Mouse (Mus musculus) thymus, adult 2 months (tissue): Measurements from ENCODE around the gene Tatdn2. TPM values are rescaled to one million over a fixed set of nuclear protein-coding genes. Genes with fewer than 3 reads are reported as not detected.

Source experiments
- DNase-seq: peaks from one replicate; pipeline ENCODE4 v3.0.0; 2021
- H3K27ac ChIP-seq: fragments of 200-500 bp; 2 replicates; pipeline ENCODE4 v1.5.1; 2012; ENCODE audit warnings: low read length, control low read depth; ENCODE audit not compliant: control insufficient read depth, insufficient read depth
- H3K27me3 ChIP-seq: fragments of 200-500 bp; 2 replicates; pipeline ENCODE4 v1.6.1; 2012; ENCODE audit warnings: mild to moderate bottlenecking, low read length, moderate library complexity, mixed read lengths; ENCODE audit not compliant: control insufficient read depth, insufficient read depth
- H3K36me3 ChIP-seq: fragments of 200-500 bp; 2 replicates; pipeline ENCODE4 v1.6.1; 2012; ENCODE audit warnings: mild to moderate bottlenecking, low read length, moderate library complexity; ENCODE audit not compliant: control insufficient read depth, insufficient read depth
- H3K4me1 ChIP-seq: fragments of 200-500 bp; replicated peaks from 2 replicates; pipeline ENCODE4 v1.6.1; 2012; ENCODE audit warnings: low read length; ENCODE audit not compliant: control insufficient read depth, insufficient read depth
- H3K4me3 ChIP-seq: fragments of 200-500 bp; 2 replicates; pipeline ENCODE4 v1.5.1; 2012; ENCODE audit warnings: mild to moderate bottlenecking, low read length, control low read depth, moderate library complexity; ENCODE audit not compliant: control insufficient read depth, insufficient read depth
- CTCF ChIP-seq: fragments of 200-500 bp; IDR thresholded peaks from 2 replicates; pipeline ENCODE4 v1.5.1; 2012; ENCODE audit warnings: mild to moderate bottlenecking, control low read depth, low read length, moderate library complexity, borderline replicate concordance; ENCODE audit not compliant: control insufficient read depth, poor library complexity, insufficient read depth; ENCODE audit errors: extremely low read depth
- POLR2A ChIP-seq: fragments of 200-500 bp; IDR thresholded peaks from 2 replicates; pipeline ENCODE4 v1.6.1; 2012; ENCODE audit warnings: mild to moderate bottlenecking, low read length, control low read depth, moderate library complexity; ENCODE audit not compliant: control insufficient read depth, poor library complexity, insufficient read depth; ENCODE audit errors: extremely low read depth
- WGBS: fragments of 180-500 bp; shearing (Covaris S2); methylation state at CpG from one replicate; pipeline ENCODE4 v1.1.7; 2018; 5-methylcytosine and 5-hydroxymethylcytosine counted together
- polyA plus RNA-seq: library from polyadenylated mRNA; depleted of rRNA; stranded (reverse); fragments of >200 nt; gene quantifications from 2 replicates; pipeline ENCODE4 v1.2.3, GENCODE M21; 2012

The Tatdn2 gene
- polyA plus RNA-seq, 1 experiment = 35.7 TPM

DNA sequence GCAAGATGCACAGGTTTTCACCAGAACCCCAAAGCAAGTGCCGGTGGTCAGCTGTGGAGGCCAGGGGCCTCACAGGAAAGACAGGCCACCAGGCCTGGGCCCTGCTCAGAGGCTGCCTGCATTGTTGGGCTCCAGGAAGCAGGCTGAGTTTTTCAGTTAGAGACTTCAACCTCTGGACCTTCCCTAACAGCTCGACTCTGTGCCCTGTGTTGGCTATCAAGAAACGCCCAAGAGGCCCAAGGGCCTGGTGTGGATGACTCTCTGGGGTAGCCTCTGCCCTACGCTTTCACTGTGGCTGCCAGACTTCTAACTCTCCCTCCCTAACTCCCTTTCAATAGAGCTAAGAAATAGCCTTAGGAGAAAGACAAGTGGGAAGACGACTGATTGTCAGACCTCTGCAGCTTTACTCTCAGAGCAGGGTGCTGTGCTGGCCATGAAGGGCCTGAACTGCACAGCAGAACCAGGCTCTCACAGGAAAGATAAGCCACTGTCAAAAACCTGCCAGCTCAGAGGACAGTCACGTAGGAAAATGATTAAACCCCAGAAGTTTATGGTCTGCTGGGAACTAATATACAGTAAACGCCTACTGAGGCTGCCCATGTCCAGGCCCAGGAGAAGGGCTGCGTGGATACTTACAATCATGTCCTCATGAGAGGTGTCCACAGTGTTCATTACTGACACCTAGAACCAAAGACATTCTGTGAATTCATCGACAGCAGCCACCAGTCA, 40.6 kb downstream of the Tatdn2 start:
- Histone ChIP-seq H3K36me3 (peaks cover 29% of the 10 kb centered on the region), H3K27ac (no peak overlapping the region), H3K4me3 (no peak overlapping the region), H3K27me3 (no peaks in the 10 kb centered on the region), H3K4me1 (peaks cover 5% of the 10 kb centered on the region)
- no peak for DNase-seq
- TF ChIP-seq CTCF = no peak
- no peak for TF ChIP-seq POLR2A
- 95% methylated on average over 9 of the region's 9 CpGs for WGBS

DNA sequence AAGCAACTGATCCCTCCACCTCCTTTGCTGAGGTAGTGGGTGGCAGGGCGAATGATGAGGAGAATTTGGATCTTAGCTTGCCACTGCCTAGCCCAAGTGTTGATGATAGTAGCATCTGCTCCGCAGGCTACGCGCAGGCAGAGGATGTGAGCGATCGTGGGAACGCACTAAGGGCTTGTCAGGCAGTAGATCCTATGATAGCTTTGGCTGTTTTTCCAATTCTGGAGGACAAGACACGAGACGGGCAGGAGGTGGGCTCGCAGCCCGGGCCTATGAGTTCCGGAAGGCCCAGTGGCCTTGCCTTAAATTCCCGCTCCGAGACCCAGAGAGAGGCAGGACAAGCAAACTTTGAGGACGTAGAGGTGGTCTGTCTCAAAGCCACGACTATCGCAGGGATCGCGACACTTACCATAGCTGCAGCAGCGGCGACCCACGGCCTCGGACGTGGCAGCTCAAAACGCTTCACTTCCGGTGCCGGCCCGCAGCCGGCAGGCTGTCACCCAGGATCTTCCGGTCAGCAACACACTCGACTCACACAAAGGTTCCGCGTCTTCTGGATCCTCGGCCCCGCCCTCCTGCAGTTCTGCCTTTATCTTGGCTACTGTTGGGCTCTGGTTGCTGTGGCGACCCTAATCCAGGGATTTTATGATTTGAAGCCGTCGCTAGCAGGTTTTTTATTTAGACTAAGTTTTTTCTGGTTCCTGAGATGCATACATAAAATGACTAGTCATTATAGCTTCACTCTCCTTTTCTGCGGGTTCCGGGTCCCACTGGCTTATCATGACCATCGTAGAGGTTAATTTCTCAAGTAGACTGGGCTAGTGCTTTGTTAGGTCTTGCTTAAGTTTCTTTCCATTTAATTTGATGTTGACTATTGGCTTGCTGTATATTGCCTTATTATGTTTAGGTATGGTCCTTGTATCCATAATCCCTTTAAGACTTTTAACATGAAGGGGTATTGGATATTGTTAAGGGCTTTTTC, 43.7 kb downstream of the Tatdn2 start, which contains the start of gene Sec13:
Sec13 (minus strand) TSS at position 508 of the 982 bp plus-strand sequence.
- Histone ChIP-seq H3K27me3 (no peaks in the 10 kb centered on the region), H3K36me3 (peaks cover 10% of the 10 kb centered on the region), H3K4me1 (peaks cover 5% of the 10 kb centered on the region), H3K27ac (peak within 1 kb of the TSS; percentile 5; the same call in 1 of the 2 replicates), H3K4me3 (peak within 1 kb of the TSS; percentile 78)
- peak; percentile 84 for DNase-seq
- TF ChIP-seq CTCF (peak; percentile 21; the same call in 1 of the 2 replicates), POLR2A (0 out of 2 replicates have a peak, but pooled peaks have one; percentile 33)
- WGBS = 7% methylated on average over 41 of the region's 41 CpGs

DNA sequence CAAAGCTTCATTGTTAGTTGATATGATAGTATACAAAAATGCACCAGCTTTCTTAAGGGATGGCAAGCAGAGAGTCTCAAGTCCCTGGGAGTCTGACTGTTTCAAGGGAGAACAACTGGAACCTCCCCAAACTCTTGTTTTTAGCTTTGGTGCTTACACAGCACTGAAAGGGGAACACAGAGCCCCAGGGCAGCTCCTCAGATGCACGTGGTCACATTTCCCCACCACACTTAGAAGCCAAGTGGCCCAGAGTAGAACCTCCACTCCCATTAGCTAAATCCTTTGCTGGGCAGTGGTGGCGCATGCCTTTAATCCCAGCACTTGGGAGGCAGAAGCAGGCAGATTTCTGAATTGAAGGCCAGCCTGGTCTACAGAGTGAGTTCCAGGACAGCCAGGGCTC, 44.6 kb downstream of the Tatdn2 start:
- Histone ChIP-seq H3K27me3 (no peaks in the 10 kb centered on the region), H3K4me1 (peaks cover 5% of the 10 kb centered on the region), H3K27ac (no peak overlapping the region), H3K4me3 (no peak overlapping the region), H3K36me3 (peaks cover 1% of the 10 kb centered on the region)
- DNase-seq = no peak
- no peak for TF ChIP-seq CTCF
- no peak for TF ChIP-seq POLR2A
- 61% methylated on average over 2 of the region's 2 CpGs for WGBS

DNA sequence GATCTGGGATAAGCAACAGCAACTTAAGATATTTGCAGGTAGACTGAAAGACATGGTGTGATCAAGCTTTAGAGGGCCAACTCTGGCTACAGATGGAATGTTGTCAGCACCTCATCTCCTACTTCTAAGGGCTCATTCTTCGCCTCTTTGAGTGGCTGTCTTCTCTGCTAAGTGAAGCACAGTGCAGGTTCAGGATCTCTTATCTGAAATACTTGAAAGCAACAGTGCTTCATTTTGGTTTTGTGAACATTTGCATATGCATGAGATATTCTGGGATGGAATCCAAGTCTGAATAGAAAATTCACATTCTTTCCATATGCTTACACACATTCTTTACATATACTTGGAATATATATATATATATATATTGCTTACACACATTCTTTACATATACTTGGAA, 45.5 kb downstream of the Tatdn2 start:
- DNase-seq = no peak
- Histone ChIP-seq H3K4me3 (no peak overlapping the region), H3K4me1 (peaks cover 5% of the 10 kb centered on the region), H3K27ac (no peak overlapping the region), H3K36me3 (no peaks in the 10 kb centered on the region), H3K27me3 (no peaks in the 10 kb centered on the region)
- WGBS = 94% methylated on average over 1 of the region's 1 CpGs
- TF ChIP-seq POLR2A (no peak), CTCF (no peak)

DNA sequence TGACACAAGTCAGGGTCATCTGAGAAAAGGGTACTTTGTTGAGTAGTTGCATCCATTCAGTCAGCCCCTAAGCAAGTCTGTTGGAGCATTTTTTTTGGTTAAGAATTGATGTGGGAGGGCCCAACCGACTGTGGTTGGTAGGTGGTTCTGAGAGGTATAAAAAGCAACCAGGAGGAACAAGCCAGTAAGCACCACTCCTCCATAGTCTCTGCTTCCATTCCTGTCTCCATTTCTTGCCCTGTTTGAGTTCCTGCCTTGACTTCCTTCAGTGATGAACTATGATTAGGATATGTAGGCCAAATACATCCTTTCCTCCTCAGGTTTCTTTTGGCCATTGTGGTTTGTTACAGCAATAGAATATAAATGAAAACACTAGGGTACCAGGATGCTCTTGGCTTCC, 46.3 kb downstream of the Tatdn2 start:
- TF ChIP-seq CTCF (no peak), POLR2A (no peak)
- Histone ChIP-seq H3K4me1 (peaks cover 5% of the 10 kb centered on the region), H3K27ac (no peak overlapping the region), H3K36me3 (no peaks in the 10 kb centered on the region), H3K27me3 (no peaks in the 10 kb centered on the region), H3K4me3 (no peak overlapping the region)
- WGBS = 6% methylated on average over 1 of the region's 1 CpGs
- no peak for DNase-seq

DNA sequence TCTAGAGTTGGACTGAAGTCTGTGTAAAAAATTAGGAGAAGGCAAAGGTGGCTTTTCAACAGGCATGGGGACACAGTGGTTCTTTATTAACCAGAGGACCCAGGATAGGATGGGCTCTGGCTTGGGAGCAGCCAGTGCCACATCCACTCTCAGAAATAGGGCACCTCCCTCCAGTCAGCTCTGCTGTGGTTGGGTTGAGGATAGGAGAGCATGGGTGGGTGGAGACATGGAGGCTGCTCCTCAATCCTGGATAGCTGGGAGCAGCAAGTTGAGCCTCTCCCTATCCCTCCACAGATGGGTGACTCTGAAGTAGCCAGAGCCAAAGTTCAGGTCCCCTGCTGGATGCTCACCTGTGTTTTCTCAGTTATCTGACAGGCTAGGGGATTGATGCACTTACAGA, 48.3 kb downstream of the Tatdn2 start:
- TF ChIP-seq CTCF (no peak), POLR2A (no peak)
- H3K4me3 ChIP-seq = no peak overlapping the region
- peaks cover 14% of the 10 kb centered on the region for H3K4me1 ChIP-seq
- no peaks in the 10 kb centered on the region for H3K36me3 ChIP-seq
- no peak for DNase-seq
- H3K27me3 ChIP-seq = no peaks in the 10 kb centered on the region
- no peak overlapping the region for H3K27ac ChIP-seq
